Mouse (Mus musculus): Measurements from ENCODE around the gene Exoc8. TPM values are rescaled to one million over a fixed set of nuclear protein-coding genes. Genes with fewer than 3 reads are reported as not detected.

The Exoc8 gene
- polyA plus RNA-seq, 1 experiment from 2014 or later, result 14.6 TPM

DNA sequence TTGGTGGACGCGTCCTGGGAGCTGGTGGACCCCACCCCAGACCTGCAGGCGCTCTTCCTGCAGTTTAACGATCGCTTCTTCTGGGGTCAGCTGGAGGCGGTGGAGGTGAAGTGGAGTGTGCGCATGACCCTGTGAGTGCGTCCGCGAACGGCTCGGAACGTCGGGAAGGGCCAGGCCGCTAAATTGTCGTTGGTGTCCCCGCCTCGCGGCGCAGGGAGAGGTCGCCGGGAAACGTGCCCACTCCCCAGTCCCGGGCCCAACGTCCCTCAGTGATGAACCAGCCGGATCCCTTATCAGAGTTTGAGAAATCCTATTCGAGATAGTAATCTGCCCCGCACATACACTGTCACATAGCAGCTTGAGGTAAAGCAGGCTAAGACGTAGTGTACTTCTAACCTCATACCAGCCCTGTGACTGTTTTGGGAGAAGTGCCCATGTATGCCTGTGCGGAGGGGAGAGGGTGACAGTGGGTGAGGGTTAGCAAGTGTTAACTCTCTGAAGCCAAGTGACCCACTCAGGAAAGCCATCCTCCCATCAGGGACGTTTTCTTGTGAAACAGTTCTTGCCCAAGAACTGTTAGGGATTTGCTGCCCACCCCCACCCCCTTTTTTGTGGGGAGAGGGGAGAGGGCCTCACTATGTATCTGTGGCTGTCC, 873 bp upstream of the Exoc8 start:
- Histone ChIP-seq H3K4me2 (replicated peaks) (peak overlapping the region; percentile 97), H3K36me3 (peaks cover 56% of the 10 kb centered on the region), H3K9ac (peak overlapping the region; percentile 90), H3K27me3 (no peaks in the 10 kb centered on the region), H3K27ac (peak overlapping the region; percentile 74; the same call in 1 of the 2 replicates), H3K4me1 (peaks cover 21% of the 10 kb centered on the region), H3K4me3 (peak overlapping the region; percentile 87), H3K9me3 (no peaks in the 10 kb centered on the region)
- WGBS, result 8% methylated on average over 31 of the region's 31 CpGs
- ATAC-seq (ENCODE audit: insufficient number of reproducible peaks, insufficient read depth, low FRiP score, low TSS enrichment), result no peak; the same call in 1 of the 2 replicates

- no peak for ATAC-seq (ENCODE audit: insufficient number of reproducible peaks, insufficient read depth, low FRiP score, low TSS enrichment)
- Histone ChIP-seq H3K27me3 (no peaks in the 10 kb centered on the region), H3K27ac (peak overlapping the region; percentile 76), H3K4me2 (replicated peaks) (peak overlapping the region; percentile 97), H3K36me3 (peaks cover 41% of the 10 kb centered on the region), H3K9ac (peak overlapping the region; percentile 90), H3K4me1 (peaks cover 28% of the 10 kb centered on the region), H3K4me3 (peak overlapping the region; percentile 87), H3K9me3 (no peaks in the 10 kb centered on the region)
- 1% methylated on average over 60 of the region's 60 CpGs for WGBS
Observed at GRCm38 (mm10) chr8:124896632-124897385, 696 bp downstream of the Exoc8 start.

DNA sequence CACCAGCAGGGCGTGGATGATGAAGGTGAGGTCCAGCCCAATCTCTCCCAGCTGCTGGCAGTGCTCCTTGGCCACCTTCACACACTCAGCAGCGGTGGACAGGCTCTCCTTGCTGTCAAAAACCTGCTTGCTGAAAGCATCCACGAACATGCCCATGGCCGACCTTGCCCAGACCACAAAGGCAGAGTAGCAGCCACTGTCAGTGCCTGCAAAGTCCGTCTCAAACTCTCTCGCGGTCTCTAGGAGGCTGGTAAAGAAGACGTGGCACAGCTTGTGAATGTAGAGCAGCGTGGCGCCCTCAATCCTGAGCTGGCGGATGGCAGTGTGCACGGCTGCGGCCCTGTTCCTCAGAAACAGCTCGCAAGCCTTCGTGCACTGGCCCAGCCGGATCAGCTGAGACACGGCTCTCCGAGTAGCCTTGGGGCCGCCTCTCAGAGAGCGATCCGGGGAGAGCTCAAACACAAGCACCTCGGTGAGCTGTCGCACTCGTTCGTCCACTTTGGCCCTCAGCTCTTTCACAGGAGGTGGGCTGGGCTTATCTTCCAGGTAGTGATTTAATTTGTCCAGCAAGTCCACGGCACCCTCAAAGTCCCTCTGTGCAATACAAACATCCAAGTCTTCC, 1.4 kb downstream of the Exoc8 start:
- Histone ChIP-seq H3K36me3 (peaks cover 40% of the 10 kb centered on the region), H3K27me3 (no peaks in the 10 kb centered on the region), H3K27ac (0 out of 2 replicates have a peak overlapping the region, but pooled peaks have one; percentile 76), H3K4me3 (peak overlapping the region; percentile 87), H3K9ac (peak overlapping the region; percentile 90), H3K9me3 (no peaks in the 10 kb centered on the region), H3K4me2 (replicated peaks) (peak overlapping the region; percentile 97), H3K4me1 (peaks cover 28% of the 10 kb centered on the region)
- 79% methylated on average over 26 of the region's 26 CpGs for WGBS
- ATAC-seq (ENCODE audit: insufficient number of reproducible peaks, insufficient read depth, low FRiP score, low TSS enrichment), result no peak

DNA sequence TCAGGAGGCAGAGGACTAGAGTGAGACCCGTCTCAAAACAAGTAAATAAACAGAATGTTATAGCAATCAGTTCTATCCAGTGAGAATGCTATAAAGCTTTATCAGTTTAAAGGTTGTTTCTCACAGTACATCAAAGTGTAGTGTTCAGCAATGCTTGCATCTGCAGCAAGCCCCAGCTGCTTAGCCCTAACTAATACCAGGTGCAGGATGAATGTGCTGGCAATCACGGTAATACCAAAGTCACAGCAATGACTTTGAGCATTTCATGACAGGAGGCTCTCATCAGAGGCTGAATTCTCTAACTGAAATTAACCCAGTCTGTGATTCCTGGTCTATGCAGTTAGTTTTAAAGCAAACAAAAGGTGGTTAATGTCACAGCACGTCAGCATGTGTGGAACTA, 4.9 kb downstream of the Exoc8 start:
- no peak overlapping the region for H3K4me3 ChIP-seq
- no peak overlapping the region for H3K4me2 ChIP-seq (replicated peaks)
- H3K27me3 ChIP-seq, result no peaks in the 10 kb centered on the region
- no peak overlapping the region for H3K9ac ChIP-seq
- H3K27ac ChIP-seq, result peak overlapping the region; percentile 50; the same call in 1 of the 2 replicates
- 44% methylated on average over 3 of the region's 3 CpGs for WGBS
- H3K4me1 ChIP-seq, result peaks cover 21% of the 10 kb centered on the region
- no peak for ATAC-seq (ENCODE audit: insufficient number of reproducible peaks, insufficient read depth, low FRiP score, low TSS enrichment)
- no peaks in the 10 kb centered on the region for H3K9me3 ChIP-seq
- peaks cover 56% of the 10 kb centered on the region for H3K36me3 ChIP-seq

DNA sequence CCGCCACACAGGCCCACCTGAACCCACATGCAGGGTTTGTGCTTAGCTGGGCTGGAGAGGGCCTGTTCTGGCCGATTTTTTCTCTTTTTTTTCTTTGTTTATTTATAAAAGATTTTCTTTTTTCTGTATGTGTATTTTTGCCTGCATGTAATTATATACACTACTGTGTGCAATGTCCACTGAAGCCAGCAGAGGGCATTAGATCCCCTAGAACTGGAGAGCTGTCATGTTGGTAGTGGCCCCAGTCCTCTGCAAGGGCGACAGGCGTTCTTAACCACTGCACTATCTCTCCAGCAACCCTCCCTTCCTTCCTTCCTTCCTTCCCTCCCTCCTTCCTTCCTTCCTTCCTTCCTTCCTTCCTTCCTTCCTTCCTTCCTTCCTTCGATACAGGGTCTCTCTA, 9.1 kb downstream of the Exoc8 start:
- Histone ChIP-seq H3K9me3 (no peaks in the 10 kb centered on the region), H3K4me2 (replicated peaks) (no peak overlapping the region), H3K4me1 (peaks cover 7% of the 10 kb centered on the region; the same call in 1 of the 2 replicates), H3K27me3 (no peaks in the 10 kb centered on the region), H3K27ac (no peak overlapping the region), H3K9ac (no peak overlapping the region), H3K36me3 (peaks cover 80% of the 10 kb centered on the region), H3K4me3 (no peak overlapping the region)
- WGBS, result 95% methylated on average over 5 of the region's 5 CpGs
- no peak for ATAC-seq (ENCODE audit: insufficient number of reproducible peaks, insufficient read depth, low FRiP score, low TSS enrichment)

DNA sequence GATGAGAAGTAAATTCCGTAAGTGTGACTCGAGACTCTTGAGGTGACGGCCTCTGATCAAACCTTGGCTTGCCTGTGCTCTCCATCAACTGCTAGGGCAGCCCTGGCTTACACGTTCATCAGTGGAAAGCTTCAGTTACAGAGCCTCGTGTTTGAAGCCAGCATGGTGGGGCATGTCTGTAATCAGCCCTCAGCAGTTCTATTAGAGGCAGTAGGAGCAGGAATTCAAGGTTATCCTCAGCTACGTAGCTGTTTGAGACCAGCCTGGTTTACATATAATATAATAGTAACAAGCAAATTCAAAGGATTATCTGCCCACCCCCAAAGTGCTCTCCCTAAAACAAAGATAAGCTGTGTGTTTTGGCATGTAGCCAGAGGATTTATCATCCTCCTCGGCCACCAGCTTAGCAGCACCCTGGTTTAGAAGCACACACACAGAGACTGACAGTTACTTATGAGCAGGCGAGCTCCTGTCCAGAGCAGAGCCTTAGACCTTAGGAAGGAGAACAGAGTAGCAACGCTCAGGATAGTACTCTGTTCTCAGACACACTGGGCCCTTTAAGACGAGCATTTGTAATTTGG, 18.5 kb downstream of the Exoc8 start:
- Histone ChIP-seq H3K36me3 (peaks cover 95% of the 10 kb centered on the region), H3K4me1 (no peaks in the 10 kb centered on the region), H3K27ac (no peak overlapping the region), H3K4me3 (no peak overlapping the region), H3K9me3 (no peaks in the 10 kb centered on the region), H3K4me2 (replicated peaks) (no peak overlapping the region), H3K9ac (no peak overlapping the region), H3K27me3 (no peaks in the 10 kb centered on the region)
- 88% methylated on average over 10 of the region's 10 CpGs for WGBS
- ATAC-seq (ENCODE audit: insufficient number of reproducible peaks, insufficient read depth, low FRiP score, low TSS enrichment), result no peak

- Histone ChIP-seq H3K27me3 (no peaks in the 10 kb centered on the region), H3K9me3 (no peaks in the 10 kb centered on the region), H3K36me3 (peaks cover 95% of the 10 kb centered on the region), H3K4me3 (no peak overlapping the region), H3K4me1 (no peaks in the 10 kb centered on the region), H3K27ac (no peak overlapping the region), H3K4me2 (replicated peaks) (no peak overlapping the region), H3K9ac (no peak overlapping the region)
- no peak for ATAC-seq (ENCODE audit: insufficient number of reproducible peaks, insufficient read depth, low FRiP score, low TSS enrichment)
- 86% methylated on average over 5 of the region's 5 CpGs for WGBS
Observed at GRCm38 (mm10) chr8:124878141-124878540, 19.4 kb downstream of the Exoc8 start.

DNA sequence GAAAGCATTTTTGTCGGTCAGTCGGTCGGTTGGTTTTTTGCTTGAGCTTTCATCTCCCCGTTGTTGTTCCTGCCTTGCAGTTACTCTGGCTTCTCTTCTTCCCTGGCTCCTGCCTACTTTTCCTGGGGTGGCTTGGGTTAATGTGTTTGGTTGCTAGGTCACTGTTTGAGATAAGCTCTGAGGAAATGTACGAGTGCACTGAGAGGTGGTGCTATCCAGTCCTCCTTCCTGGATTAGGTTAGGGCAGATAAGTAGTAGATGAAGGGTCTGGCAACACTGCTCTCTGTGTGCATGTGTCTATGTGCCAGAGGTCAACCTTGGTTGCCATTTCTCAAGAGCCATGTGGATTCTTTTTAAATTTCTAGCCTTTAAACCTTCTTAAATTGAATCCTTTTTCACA, 24.8 kb downstream of the Exoc8 start:
- peaks cover 71% of the 10 kb centered on the region for H3K36me3 ChIP-seq
- WGBS, result 92% methylated on average over 5 of the region's 5 CpGs

GRCm38 (mm10) chr8:124872081-124872480, 25.4 kb downstream of the Exoc8 start:
- ATAC-seq (ENCODE audit: insufficient number of reproducible peaks, insufficient read depth, low FRiP score, low TSS enrichment), result no peak
- 91% methylated on average over 7 of the region's 7 CpGs for WGBS

More for the DNA sequence above, 24.8 kb downstream of the Exoc8 start:
- Histone ChIP-seq H3K4me1 (no peaks in the 10 kb centered on the region), H3K27ac (no peak overlapping the region), H3K9me3 (no peaks in the 10 kb centered on the region), H3K4me3 (no peak overlapping the region), H3K27me3 (no peaks in the 10 kb centered on the region), H3K9ac (no peak overlapping the region), H3K4me2 (replicated peaks) (no peak overlapping the region)
- ATAC-seq (ENCODE audit: insufficient number of reproducible peaks, insufficient read depth, low FRiP score, low TSS enrichment), result no peak

DNA sequence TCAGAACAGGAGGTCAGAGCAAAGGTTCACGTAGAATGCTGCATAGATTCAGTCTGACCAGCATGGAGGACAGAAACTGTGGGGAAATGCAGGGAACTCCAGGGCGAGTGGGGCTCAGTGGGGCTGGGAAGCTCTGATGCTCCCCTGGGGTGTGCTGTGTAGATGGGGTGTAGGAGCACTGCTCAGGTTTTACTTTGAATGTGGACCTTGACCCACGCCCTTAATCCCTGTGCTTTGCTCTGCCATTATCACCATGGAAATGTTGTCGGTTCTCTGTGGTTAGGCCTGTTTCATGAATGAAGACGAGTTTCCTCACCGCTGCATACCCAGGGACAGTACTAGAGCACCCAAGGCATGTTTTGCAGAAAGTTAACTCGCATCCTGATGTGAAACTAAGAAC, 26.0 kb downstream of the Exoc8 start:
- Histone ChIP-seq H3K36me3 (peaks cover 63% of the 10 kb centered on the region), H3K4me3 (no peak overlapping the region), H3K4me1 (no peaks in the 10 kb centered on the region), H3K27ac (no peak overlapping the region), H3K27me3 (no peaks in the 10 kb centered on the region), H3K9ac (no peak overlapping the region), H3K4me2 (replicated peaks) (no peak overlapping the region), H3K9me3 (no peaks in the 10 kb centered on the region)
- ATAC-seq (ENCODE audit: insufficient number of reproducible peaks, insufficient read depth, low FRiP score, low TSS enrichment), result no peak
- 93% methylated on average over 7 of the region's 7 CpGs for WGBS

More at GRCm38 (mm10) chr8:124872081-124872480, 25.4 kb downstream of the Exoc8 start:
- H3K4me1 ChIP-seq, result no peaks in the 10 kb centered on the region
- H3K9me3 ChIP-seq, result no peaks in the 10 kb centered on the region
- H3K9ac ChIP-seq, result no peak overlapping the region
- H3K4me2 ChIP-seq (replicated peaks), result no peak overlapping the region
- H3K4me3 ChIP-seq, result no peak overlapping the region
- H3K27me3 ChIP-seq, result no peaks in the 10 kb centered on the region
- H3K36me3 ChIP-seq, result peaks cover 66% of the 10 kb centered on the region
- H3K27ac ChIP-seq, result no peak overlapping the region

GRCm38 (mm10) chr8:124869708-124870107, 27.8 kb downstream of the Exoc8 start:
- Histone ChIP-seq H3K27me3 (no peaks in the 10 kb centered on the region), H3K4me3 (no peak overlapping the region), H3K36me3 (peaks cover 46% of the 10 kb centered on the region), H3K27ac (no peak overlapping the region), H3K9ac (no peak overlapping the region), H3K4me1 (no peaks in the 10 kb centered on the region), H3K9me3 (no peaks in the 10 kb centered on the region), H3K4me2 (replicated peaks) (no peak overlapping the region)
- ATAC-seq (ENCODE audit: insufficient number of reproducible peaks, insufficient read depth, low FRiP score, low TSS enrichment), result no peak
- WGBS, result 76% methylated on average over 6 of the region's 6 CpGs
